Mouse (Mus musculus) cerebellum, adult 9-11 months (tissue): ENCODE measurements around the gene Npffr2.
"Not testable (repeated sequence)": the region's sequence is repeated elsewhere in the genome, so short reads cannot be mapped to it uniquely, and the experiment has no call there.

Source experiments
- DNase-seq: peaks from one replicate; pipeline ENCODE4 v3.0.0; 2022

Npffr2 gene

GRCm38 (mm10) chr5:89526878-89527578, at the start of gene Npffr2:
Npffr2 (plus strand) TSS chr5:89527429.
- no peak for DNase-seq

GRCm38 (mm10) chr5:89492560-89492959, 34.7 kb upstream of the Npffr2 start:
- no peak for DNase-seq

GRCm38 (mm10) chr5:89500182-89500581, 27.0 kb upstream of the Npffr2 start:
- DNase-seq, result no peak

- no peak for DNase-seq
Measured at GRCm38 (mm10) chr5:89518641-89519040, 8.6 kb upstream of the Npffr2 start.

- DNase-seq, result no peak
Measured at GRCm38 (mm10) chr5:89526181-89526778, 949 bp upstream of the Npffr2 start.

GRCm38 (mm10) chr5:89528951-89529350, 1.7 kb downstream of the Npffr2 start:
- DNase-seq, result no peak

GRCm38 (mm10) chr5:89529391-89529790, 2.2 kb downstream of the Npffr2 start:
- DNase-seq, result no peak

- no peak for DNase-seq
Measured at GRCm38 (mm10) chr5:89536018-89536417, 8.8 kb downstream of the Npffr2 start.

- DNase-seq, result no peak
Measured at GRCm38 (mm10) chr5:89542472-89542871, 15.2 kb downstream of the Npffr2 start.

GRCm38 (mm10) chr5:89543476-89543875, 16.2 kb downstream of the Npffr2 start:
- peak; percentile 21 for DNase-seq

- not testable (repeated sequence) for DNase-seq
Measured at GRCm38 (mm10) chr5:89559118-89559517, 31.9 kb downstream of the Npffr2 start.

- no peak for DNase-seq
Measured at GRCm38 (mm10) chr5:89561381-89561780, 34.2 kb downstream of the Npffr2 start.

GRCm38 (mm10) chr5:89578678-89579077, 51.4 kb downstream of the Npffr2 start:
- no peak for DNase-seq

GRCm38 (mm10) chr5:89579181-89579580, 52.0 kb downstream of the Npffr2 start:
- no peak for DNase-seq

GRCm38 (mm10) chr5:89581143-89581542, 53.9 kb downstream of the Npffr2 start:
- peak; percentile 9 for DNase-seq

- DNase-seq, result no peak
Measured at GRCm38 (mm10) chr5:89581742-89582366, 54.6 kb downstream of the Npffr2 start.

- no peak for DNase-seq
Measured at GRCm38 (mm10) chr5:89585021-89585420, 57.8 kb downstream of the Npffr2 start.

- no peak for DNase-seq
Measured at GRCm38 (mm10) chr5:89592301-89592700, 65.1 kb downstream of the Npffr2 start.

- no peak for DNase-seq
Measured at GRCm38 (mm10) chr5:89611322-89612015, 84.2 kb downstream of the Npffr2 start.

GRCm38 (mm10) chr5:89612262-89612661, 85.0 kb downstream of the Npffr2 start:
- DNase-seq, result no peak

- no peak for DNase-seq
Measured at GRCm38 (mm10) chr5:89631599-89631998, 104.4 kb downstream of the Npffr2 start.
